Mouse (Mus musculus) leukemia stem cell, adult 10-12 weeks (primary cell): ENCODE data around the gene Slfn1. TPM values are rescaled to one million over a fixed set of nuclear protein-coding genes. Genes with fewer than 3 reads are reported as not detected.

Source experiments
- polyA plus RNA-seq: library from polyadenylated mRNA; stranded (reverse); fragments of >175 nt; gene quantifications from 2 replicates; pipeline ENCODE4 v1.2.3, GENCODE M21; 2012; ENCODE audit warnings: low replicate concordance

The Slfn1 gene
- polyA plus RNA-seq: 0.63 and 1.1 TPM in 2 replicates

DNA sequence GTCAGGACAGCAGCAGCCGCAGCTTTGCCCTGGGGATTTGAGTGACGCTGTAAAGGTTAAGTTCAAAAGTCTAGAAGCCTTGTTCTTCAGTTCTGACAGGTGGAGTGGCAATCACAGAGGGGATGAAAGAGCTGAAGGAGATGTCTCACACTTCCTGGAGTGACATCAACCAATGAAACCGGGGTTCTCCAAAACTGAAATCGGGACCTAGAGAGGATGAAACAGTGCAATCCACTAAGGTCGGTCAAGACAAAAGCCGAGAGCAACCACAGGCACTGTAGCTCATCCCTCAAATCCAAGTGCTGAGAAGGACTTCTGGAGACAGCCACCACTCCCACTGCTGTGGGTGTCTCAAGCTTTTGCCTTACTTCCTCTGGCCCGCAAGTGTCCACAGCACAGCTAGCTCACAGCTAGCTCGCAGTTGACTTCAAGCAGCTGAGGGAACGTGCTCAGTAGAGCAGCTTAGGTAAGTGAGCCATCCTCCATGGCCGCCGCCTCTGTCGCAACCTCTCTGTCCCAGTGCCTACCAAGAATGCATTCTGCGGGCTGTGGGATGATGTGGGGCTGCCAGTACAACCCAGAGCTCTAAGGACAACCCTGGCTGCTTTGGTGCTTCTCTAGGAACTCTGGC, at the start of gene Slfn1:
Gene Slfn1, plus strand, starts transcription at position 253 of the 631 bp plus-strand sequence.

Other genes with a start within 250 kb of the Slfn1 start
- gene Rffl, start 245.6 kb upstream of the Slfn1 start, polyA plus RNA-seq: 19.8 and 81.1 TPM in 2 replicates
- gene Rad51d, start 226.2 kb upstream of the Slfn1 start, polyA plus RNA-seq: 7.8 and 9.3 TPM in 2 replicates
- not detected in 2 replicates for gene Fndc8, start 224.7 kb upstream of the Slfn1 start, polyA plus RNA-seq
- 53.6 and 74.8 TPM in 2 replicates for gene Nle1, start 208.4 kb upstream of the Slfn1 start, polyA plus RNA-seq
- gene Unc45b, start 206.3 kb upstream of the Slfn1 start, polyA plus RNA-seq: 0.09 TPM in 1 of 2 replicates, not detected in the other
- 0.74 and 0.99 TPM in 2 replicates for gene Slfn5, start 165.5 kb upstream of the Slfn1 start, polyA plus RNA-seq
- 2.0 and 5.0 TPM in 2 replicates for gene Slfn9, start 125.0 kb upstream of the Slfn1 start, polyA plus RNA-seq
- gene Slfn8, start 96.0 kb upstream of the Slfn1 start, polyA plus RNA-seq: 1.7 and 2.2 TPM in 2 replicates
- gene Slfn2, start 51.7 kb upstream of the Slfn1 start, polyA plus RNA-seq: 0.92 and 5.7 TPM in 2 replicates
- gene Slfn4, start 58.3 kb downstream of the Slfn1 start, polyA plus RNA-seq: 0.26 and 0.41 TPM in 2 replicates
- gene Slfn3, start 74.5 kb downstream of the Slfn1 start, polyA plus RNA-seq: 0.80 TPM in 1 of 2 replicates, not detected in the other
- gene Slfn14, start 169.9 kb downstream of the Slfn1 start, polyA plus RNA-seq: 0.15 and 0.91 TPM in 2 replicates
- 12.4 and 24.2 TPM in 2 replicates for gene Ap2b1, start 182.2 kb downstream of the Slfn1 start, polyA plus RNA-seq
- 3.9 and 5.0 TPM in 2 replicates for gene Pex12, start 185.7 kb downstream of the Slfn1 start, polyA plus RNA-seq